Mouse (Mus musculus) activated CD4-positive, CD25-positive, alpha-beta regulatory T cell, adult 4 months (primary cell): ENCODE data around the gene Msi2. TPM values are rescaled to one million over a fixed set of nuclear protein-coding genes. Genes with fewer than 3 reads are reported as not detected.

ENCODE experiments used
- ATAC-seq: one replicate; pipeline ENCODE4 v1.8.0; 2017
- polyA plus RNA-seq, 2 experiments: library from polyadenylated mRNA; unstranded; fragments of 100-300 nt; shearing (Covaris generic); gene quantifications; one replicate each; pipeline ENCODE4 v1.2.1; 2017

The Msi2 gene
- polyA plus RNA-seq, 2 experiments from 2014 or later, result 21.6 to 25.6 TPM

DNA sequence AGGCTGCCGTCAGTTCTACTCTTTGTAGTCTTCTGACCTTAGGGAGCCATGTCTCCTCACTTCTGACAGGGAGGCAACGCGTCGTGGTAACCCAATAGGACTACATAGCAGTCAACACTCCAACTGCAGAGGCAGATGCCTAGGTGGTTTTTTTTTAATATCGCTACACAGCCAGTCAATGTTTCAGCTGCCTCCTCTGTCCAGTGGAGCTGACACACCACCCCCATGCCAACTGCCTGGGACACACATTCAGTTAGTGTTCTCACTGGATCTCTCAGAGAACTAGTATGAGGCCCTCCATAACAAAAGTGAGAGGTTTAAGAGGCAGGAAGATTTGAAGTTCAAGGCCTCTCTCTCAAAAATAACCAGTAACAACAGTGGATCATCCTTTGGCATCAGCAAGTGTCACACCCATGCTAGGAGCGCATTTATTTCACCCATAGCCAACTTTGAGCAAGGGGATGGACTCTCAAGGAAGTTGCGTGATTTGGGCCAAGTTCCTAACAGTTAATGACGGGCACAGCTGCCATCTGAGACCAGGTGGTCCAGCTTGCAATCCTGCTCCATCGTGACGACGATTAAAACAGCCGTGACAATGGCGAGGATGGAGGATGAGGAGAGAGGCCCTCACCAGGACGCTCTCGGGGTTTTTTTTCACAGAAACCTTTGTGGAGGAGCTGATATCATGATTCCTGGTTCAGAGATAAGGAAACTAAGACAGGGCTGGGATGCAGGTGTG, 8.3 kb downstream of the Msi2 start:
- no peak for ATAC-seq

DNA sequence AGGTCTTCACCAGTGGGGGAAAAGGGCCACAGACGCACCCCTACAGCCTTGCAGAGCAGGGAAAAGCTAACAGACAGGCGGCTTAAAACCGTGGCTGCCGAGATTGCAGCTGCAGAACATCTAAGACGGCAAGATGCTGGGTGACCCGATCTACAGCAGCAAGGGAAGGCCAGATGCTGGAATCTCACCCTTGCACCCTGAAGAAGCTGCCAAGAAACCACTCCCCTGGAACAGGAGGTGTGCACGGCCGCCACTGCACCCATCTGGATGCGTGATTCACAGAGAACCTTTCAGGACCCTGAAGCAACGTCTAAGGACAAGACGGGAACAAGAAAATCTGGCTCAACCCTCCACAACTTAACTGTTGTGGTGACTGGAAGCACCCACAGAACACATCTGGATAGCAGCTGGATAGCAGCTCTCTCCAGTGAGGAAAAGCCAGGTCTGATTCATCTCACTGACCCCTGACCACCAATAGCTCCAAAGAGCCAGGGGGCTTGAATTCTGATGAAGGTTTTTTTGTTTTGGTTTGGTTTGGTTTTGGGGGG, 11.0 kb downstream of the Msi2 start:
- ATAC-seq, result no peak

DNA sequence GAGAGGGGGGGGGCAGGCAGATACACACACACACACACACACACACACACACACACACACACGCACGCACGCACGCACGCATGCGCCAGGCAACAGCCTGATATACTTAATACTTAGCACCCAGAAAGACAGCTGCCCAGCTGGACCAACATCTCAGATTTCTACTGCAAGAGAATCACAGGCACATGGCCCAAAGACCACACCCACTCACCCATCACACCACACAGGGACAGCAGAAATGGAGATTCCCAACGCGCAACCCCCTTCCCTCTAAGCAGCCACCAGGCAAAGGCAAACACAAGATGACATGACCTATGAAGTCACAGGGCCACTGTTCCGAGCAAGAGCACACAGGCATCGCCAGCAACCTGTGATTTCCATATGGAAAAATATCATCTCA, 13.6 kb downstream of the Msi2 start:
- ATAC-seq, result no peak

DNA sequence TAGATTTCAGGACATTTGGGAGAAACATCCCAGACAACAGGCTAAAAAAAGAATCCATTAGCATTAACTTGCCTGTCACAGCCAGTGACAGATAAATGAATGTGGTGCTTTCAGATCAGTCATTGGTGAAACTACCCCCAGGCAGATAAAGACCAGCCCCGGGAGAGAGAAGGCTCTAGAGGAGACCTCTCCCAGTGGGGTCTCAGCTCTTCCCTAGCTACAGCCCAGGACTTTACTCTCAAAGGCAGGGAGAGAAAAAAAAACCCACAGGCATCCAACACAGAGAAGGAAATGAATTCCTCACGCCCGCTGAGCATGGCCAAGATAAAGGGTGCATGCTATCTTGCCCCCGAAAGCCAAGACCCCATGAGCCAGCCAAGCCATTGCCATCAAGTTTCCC, 15.1 kb downstream of the Msi2 start:
- no peak for ATAC-seq

DNA sequence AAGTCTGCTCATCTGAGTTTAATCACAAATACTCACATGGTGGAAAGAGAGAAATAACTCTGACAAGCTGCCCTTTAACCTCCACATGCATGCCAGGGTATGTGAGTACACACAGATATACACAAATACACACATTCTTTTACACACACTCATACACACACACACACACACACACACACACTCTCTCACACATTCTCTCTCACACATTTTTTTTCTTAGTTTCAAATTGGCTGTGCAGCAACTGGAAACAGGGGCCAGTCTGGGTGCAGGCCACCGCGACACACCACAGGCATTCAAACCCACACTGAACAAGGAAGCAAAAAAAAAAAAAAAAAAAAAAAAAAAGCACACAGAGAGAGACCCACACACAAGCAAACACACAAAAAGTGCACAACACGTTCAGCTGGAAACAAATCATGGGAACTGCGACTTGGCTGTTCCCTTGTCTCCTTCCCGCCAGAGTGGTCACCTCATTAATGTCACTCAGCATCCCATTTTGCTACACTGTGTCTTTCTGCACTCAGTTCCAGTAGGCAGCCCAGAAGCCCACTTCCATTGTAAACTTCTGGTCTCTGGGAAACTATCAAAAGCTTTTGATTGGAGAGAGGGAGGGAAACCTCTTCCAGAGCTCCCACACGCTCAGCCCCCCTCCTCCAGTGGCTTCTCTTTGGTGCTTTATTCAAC, 16.2 kb downstream of the Msi2 start:
- ATAC-seq, result no peak

DNA sequence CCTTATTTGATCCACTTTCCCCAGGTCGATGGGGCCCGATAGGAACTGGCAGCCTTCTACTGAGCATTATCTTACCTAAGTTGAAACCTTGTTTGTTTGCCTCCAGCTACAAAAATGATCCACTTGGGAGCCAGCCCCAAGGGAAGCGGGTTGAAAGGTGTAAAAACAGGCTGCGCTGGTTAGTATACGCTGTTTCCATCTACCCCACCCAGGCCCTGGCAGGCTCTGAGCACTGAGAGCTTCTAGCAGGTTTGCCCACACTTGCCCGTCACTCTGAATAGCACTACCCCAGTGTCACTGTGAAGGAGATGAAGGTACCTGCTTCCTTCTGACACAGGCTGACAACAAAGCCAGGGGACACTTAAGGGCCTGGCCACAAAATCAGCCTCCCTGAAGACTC, 17.3 kb downstream of the Msi2 start:
- no peak for ATAC-seq

DNA sequence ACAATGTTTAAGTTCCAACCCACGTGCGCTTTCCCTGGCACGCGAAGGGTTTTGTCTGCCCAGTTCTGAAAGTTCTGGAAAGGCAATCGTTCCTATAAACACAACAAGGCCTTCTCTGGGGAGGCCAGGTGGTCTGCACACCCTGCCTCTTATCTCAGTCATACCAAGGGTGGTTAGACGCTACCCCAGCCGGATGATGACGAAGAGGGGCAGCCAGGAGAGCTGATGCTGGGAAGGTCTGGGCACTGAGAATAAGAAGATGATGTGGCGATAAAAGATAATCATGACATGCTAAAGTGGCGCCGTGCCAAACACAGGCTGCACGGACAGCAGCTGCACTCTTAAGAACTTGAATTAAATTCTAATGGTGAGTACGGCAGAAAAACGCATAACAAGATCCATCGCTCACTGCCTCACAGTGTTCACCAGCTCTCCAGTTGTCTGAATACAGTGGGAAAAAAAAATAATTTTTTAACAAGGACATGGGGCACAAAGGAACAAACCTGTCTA, 18.1 kb downstream of the Msi2 start:
- ATAC-seq, result no peak

DNA sequence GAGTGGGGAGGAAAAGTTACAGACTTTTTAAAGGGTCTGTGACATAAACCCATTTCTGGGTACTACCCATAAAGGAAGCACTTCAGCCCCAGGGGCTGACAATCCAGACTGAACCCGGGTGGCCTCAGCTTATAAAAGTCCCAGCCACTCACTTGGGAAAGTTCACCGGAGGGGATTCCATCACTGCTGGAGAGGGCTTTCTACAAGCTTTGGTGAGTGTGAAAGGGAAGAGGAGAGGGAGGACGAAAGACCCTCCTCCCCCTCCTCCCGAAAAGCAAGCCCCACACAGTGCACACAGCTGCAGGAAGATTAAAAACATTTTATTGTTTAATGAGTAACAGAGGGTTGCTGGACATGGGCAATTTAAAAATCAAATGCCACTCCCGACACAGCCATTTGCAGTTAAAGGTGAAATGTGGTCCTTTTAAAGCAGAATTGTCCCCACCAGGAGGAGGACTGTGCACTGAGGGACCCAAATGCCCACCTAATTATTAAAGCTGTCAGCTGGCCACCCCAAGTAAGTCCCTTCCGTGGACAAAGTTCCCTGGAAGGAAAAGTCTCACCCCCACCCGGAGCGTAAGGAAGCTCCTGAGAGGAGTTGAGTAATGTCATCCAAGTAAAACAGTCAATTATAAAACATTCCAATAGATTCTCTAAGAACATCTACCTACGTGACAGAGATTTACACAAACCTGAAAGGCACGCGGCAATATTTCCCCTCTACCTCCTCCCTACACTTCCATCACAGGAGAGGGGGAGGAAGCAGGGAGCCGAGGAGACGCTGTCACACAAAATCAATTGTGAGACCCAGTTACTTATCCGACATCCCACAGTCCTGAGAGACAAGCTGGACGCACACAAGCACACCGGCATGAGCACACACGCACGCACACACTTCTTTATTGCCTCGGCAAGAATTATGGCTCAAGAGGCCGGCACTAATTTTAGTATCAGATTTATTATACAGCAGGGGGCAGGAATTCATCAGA, 24.1 kb downstream of the Msi2 start:
- ATAC-seq, result no peak

DNA sequence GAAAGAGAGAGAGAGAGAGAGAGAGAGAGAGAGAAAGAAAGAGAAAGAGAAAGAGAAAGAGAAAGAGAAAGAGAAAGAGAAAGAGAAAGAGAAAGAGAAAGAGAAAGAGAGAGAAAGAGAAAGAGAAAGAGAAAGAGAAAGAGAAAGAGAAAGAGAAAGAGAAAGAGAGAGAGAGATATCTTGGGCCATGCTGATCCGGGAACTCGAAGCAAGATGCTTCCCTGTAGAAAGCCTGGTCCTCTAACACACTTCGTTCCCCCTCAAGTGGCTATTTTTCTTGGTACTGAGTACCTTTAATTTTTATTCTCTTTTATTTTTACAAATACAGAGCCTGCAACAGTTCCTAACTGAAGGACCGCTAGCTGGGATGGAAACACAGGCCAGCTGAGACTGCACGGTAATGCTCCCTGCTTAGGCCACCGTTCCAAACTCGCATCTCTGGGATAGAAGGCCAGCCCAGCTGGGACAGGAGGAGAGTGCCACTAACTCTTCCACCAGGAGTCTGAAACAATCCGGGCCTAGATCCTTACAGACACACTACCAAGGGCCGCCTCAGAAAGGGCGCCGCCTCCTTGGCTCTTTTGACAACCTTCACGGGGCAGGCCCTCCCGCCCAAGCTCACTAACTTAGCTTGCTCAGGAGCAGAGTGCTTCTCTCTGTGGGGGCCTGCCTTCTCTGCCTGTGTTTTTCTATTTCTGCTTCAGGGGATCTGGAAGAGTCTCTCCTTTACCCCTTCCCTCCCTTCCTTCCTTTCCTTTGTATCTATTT, 25.1 kb downstream of the Msi2 start:
- ATAC-seq, result no peak

DNA sequence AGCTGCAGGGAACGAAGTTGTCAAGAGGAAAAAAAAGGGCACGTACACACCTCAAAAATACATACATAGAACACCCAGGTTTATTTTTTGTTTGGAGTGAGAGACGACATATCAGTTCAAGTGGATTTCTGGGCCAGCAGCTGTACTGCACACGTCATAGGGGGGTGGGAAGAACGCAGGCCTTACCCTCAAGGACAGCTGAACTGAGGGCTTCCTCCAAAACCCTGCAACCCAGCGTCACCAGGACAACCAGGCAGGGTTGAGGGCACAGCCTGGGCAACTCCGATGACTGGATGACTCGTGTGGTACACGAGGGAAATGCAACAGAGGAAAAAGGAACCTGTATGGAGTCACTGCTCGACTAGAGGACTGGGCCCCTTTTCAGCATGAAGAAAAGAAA, 25.9 kb downstream of the Msi2 start:
- ATAC-seq, result no peak

DNA sequence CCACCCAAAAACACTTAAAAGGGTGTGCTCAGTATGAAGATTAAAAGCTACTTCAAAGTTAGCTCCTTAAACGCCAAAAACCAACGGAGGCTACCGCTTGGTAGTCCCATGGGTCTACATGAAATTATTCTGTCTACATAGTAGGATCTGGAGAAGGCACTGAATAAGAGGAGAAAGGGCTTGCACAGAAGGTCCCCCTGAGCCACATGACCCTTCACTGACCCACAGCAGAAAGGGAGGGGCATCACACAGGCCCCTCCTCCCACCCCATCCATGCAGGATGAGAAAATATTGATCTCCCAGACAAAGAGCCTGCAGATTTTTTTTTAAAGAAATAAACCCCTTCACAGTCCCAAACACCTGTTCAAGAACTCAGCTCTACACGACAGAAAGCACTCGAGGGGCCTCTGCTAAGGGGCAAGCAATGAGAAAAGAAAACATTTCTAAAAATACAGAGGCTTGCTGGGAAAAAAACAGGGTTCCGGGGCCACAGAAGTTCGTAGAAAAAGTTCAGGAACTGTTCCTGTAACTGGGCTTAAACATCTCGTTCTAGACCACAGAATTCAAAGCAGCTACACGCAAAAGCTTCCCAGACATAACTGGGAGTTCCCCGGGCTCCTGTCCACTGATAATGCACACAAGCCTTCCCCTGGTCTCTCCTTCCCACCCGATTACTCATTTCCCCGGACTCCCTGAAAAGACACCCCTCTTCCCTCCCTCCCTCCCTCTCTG, 27.6 kb downstream of the Msi2 start:
- no peak for ATAC-seq

DNA sequence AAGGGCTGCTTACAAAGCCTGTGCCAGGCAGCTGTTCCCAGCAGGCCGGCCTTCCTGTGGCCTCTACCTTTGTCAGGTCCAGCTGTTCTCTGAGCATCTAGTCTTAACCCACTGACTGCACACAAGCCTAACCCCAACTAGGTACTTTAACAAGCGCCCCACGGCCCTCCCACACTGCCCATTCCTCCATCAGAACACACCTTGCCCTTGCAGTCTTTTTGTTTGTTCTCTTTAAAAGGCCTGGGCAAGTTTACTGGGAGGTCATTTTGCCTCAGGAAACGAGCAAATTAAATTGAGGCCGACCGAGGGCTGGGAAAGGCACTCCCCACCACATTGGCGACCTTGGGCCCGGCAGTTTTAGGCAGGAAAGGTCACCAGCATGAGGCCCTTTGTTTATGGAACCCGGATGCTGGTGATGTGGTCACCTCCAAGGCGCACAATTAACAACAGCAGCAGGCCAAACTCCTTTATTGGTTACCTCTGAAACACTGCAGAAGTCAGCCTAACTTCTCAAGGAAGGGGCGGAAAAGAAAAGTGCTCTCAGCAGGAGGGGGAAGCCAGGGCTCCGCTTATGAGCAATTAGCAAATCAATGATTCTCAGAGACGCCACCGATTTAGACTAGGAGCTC, 28.4 kb downstream of the Msi2 start:
- no peak for ATAC-seq

DNA sequence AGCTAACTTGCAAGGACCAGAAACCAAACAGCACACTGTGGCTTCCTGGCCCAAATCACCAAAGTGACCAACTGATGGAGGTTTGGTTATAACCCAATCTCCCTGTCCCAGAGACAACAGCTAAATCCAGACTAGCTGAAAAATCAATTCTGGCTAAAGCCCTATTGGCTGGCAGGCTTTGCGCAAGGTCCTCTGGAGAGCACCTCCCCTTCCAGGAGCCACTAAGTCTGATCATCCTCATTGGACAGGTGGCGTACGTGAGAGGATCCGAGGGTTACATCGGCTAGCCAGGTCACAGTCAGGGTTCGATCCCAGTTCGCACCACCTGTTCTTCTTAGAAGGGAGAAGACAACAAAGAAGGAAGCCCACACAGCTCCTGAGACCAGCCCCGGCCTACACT, 29.7 kb downstream of the Msi2 start:
- no peak for ATAC-seq

DNA sequence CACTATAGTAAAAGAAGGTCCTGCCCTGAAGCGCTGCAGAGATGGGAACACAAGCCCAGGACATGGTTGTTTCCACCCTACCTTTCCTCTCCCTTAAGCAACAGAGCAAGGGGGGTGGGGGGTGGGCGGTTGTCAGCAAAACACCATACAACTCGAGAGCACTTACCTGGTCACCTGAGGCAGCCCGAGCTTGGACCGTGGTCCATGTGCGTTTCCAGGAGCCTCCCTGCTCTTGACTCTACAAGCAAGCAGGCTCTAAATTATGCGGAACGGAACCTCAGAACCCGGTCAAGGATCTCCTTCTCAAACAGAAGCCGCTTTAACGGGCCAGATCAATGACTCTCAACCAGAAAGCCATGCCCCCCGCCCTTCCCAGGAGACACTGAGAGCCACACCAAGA, 30.6 kb downstream of the Msi2 start:
- ATAC-seq, result no peak

DNA sequence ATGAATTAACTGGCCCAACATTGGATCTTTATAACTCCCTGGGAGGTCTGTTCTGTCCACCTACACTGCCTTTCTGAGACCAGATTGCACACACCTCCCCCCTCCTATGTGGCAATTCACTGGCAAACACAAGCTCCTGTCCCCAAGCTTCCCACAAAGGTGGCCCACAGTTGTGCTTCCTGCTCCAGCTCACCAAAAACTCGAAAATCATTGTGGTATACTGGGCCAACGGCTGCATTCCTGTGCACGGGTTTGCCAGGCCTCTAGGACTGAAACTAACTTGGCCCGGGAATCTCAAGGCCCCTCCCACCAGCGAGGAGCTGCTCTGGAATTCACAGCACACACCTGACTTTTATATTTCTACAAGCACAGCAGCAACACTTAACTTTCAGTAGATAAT, 31.3 kb downstream of the Msi2 start:
- no peak for ATAC-seq

DNA sequence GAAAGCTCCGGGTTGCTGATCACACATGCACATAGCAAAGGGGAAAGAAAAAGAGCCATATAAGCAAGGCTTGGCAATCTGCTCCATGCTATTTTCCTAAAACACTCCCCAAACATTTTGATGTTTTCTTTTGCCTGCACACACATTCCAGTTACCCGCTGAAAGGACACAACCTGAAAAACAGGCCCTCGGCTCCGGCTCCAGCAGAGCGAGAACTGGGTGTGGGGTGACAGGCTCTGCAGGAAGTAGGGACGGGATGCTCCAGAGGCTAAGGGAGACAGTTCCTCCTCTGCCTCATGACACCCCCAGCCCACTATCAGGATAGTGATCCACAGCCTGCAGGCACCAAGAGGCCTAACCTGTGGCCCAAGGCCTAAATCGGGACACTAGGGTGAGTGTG, 32.3 kb downstream of the Msi2 start:
- ATAC-seq, result no peak

DNA sequence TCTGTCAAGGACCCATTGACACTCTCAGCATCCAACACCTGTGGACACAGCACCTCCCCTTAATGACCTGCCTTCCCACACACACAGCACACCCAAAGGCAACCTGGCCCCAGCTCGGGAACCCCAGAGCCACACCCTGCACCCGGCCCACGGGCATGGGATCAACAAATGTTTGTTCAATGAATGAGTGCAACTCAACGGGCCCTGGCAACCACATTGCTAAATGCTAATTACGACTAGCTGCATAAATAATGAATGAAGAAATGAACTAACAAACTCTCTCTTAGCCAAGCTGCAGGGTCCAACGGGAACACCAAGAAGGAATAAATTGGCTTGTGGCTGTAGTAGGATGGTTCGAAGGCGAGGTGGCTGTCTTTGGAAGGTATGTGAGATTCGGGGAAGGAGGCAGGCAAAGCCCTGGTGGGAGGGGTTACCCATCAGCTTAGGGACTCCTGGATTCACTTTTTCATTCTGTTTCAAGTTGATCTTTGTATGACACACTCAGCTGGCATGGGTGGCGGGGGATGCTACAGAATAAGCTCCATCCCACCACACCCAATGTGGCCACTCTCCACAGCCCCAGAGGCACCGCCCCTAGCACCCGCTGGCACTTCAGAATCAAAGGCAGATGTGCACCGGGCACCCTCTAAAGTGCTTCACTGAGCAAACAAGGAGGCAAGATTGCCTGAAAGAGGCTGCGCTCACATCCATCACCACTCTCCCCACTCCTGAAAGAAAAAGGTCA, 35.1 kb downstream of the Msi2 start:
- ATAC-seq, result no peak

DNA sequence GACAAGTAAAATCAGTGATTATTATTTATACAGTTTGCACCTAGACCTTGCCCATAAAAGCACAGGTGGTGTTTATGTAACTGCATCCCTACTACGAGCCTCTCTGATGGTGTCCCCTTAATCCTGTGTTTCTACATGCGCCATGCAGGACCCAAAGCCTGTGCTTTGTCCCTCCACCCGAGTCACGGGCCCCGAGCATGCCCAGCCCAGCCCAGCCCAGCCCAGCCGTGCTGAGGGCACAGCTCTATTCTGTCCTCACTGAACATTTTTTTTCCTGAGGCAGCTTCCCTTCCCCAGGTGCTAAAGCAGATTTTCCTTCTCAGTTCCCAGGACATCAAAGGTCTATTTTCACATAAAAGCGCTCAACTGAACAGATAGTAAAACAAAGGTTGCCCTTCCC, 41.0 kb downstream of the Msi2 start:
- ATAC-seq, result no peak

DNA sequence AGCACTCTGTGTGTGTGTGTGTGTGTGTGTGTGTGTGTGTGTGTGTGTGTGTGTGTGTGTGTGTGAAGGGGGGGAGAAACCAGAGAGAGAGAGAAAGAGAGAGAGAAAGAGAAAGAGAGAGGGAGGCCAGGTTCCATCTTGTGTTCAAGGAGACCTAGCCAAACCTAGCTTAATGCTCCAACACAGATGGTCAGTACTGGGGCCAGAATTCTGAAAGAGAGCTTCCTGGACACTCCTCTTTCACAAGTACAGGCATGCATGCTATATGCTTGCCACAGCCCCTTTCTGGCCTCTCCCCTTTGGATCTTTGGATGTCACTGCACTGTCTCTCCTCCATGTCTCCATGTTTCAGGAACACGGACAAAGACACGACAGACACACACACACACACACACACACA, 41.7 kb downstream of the Msi2 start:
- ATAC-seq, result no peak
